Mouse (Mus musculus) CD8-positive naive resting alpha-beta T cell, adult 2 months (primary cell): ENCODE data around the gene Gatad2a.
A peak's percentile ranks its signal among the peaks of the same experiment; 100 is the strongest.
"Not testable (repeated sequence)": the region's sequence is repeated elsewhere in the genome, so short reads cannot be mapped to it uniquely, and the experiment has no call there.

Source experiments
- DNase-seq, 2 experiments: peaks; one replicate each; pipeline ENCODE4 v3.0.0; 2022; ENCODE audit warnings: low read depth in 2 of 2, low spot score in 2 of 2

Gene Gatad2a

DNA sequence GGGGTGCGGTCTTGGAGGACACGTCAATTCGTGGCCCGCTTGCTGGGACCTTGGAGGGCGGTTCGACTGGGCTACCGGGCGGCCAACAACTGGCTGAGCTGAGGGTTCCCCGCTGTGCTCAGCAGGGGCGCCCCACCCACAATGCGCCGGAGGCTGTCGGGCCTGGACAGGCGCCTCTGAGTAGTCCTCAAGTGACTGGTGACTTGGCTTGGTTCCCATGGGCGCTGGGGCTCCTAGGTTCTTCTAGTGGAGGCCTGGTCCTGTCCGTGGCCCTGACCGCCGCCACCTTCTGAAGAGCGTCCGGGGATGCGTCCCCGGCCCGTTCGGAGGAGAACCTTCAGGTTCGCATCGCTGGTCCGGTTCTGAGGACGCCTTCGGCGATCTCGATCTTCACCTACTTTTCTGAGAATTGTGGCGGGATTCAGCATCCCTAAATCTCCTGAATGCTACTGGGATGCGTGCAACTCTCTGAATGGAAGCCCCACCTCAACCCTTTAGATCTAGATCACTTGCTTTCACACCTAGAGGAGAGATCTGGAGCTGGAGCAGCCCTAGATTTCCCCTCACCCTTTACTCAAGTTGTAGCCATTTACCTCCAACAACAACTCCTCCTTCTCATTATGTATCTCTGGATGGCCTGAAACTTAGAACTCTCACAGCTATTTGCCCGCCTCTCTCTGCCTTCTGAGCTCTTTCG, 553 bp upstream of the Gatad2a start:
- DNase-seq: no peak

GRCm38 (mm10) chr8:69995422-69995775, 785 bp downstream of the Gatad2a start:
- no peak for DNase-seq

DNA sequence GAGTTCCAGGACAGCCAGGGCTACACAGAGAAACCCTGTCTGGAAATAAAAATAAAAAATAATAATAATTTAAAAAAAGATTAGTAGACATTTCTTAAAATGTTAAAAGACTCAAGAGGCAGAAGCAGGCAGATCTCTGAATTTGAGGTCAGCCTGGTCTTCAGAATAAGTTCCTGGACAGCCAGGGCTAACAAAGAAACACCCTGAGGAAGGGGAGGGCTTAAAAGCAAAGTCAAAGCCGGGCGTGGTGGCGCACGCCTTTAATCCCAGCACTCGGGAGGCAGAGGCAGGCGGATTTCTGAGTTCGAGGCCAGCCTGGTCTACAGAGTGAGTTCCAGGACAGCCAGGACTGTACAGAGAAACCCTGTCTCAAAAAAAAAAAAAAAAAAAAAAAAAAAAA, 7.2 kb downstream of the Gatad2a start:
- not testable (repeated sequence) for DNase-seq

GRCm38 (mm10) chr8:69987744-69988143, 8.4 kb downstream of the Gatad2a start:
- DNase-seq: no peak

GRCm38 (mm10) chr8:69984876-69985553, 11.2 kb downstream of the Gatad2a start:
- DNase-seq: no peak

GRCm38 (mm10) chr8:69978456-69978855, 17.7 kb downstream of the Gatad2a start:
- DNase-seq: no peak

DNA sequence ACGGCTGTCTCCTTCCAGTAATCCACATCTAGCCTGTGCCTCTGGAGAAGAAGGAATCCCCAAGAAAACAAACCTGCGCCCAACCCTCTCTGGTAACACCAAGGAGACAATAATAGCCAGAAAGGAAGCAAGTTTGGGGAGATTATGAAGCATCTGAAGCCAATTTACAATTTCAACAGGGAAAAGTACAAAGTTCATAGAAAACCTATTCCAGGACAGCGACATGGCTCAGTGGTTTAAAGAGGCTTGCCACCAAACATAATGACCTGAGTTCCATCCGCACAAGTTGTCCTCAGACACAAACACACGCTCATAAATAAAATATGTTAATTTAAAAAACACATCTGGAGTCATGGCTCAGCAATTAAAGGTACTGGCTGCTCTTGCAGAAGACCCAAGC, 21.4 kb downstream of the Gatad2a start:
- no peak for DNase-seq

DNA sequence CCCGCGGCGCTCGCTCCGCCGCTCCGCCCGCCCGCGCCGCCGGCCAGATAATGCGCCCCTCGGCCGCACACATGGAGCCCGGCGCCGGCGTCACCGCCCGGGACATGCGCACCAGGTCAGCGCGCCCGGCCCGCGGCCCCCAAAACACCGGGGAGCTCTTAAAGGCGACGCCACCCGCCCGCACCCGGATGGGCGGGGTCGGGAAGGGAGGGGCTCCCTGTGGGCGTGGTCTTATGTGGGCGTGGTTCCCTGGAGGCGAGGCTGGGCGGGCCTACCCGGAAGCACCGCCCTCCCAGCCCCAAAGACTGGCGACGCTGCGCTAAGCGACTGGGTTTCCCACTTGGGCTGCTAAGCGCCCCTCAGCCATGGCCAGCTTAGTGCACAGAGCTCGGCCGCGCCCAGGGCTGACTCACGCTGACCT, 22.0 kb downstream of the Gatad2a start:
- DNase-seq: peak; percentile 95 to 98

DNA sequence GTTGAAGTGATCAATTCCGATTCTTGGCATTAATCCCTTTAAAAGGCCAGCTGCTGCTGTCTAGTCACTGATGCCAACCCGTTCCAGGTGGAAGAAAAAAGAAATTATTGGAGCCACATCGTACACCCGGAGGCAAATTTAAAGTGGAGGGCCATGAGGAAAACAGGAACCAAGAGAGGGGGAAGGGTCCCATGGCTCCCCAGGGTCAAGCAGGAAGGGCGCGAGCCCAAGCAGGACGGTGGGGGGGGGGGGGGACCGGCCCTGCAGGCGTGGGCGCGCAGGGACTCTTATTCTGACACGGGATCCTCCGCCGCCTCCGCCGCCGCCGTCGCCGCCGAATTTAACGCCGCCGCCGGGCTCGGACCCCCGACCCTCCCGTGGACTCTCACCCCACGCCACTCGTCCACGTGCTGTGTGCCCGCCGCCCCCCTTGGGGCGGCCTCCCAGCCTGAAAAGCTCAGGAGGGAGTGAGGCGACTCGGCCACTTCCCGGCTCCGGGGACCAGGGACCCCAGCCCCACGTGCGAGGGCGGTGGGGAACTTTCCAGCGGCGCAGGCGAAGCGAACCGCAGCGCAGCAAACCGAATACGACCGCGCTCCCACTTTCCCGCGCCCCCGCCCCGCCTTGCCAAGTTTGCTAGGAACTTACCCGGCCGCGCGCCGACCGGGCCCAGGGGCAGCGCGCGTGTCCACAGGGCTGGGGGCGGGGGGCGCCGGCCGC, 22.6 kb downstream of the Gatad2a start:
- peak; percentile 13 to 28 for DNase-seq

GRCm38 (mm10) chr8:69973063-69973441, 23.1 kb downstream of the Gatad2a start:
- DNase-seq: no peak

- no peak for DNase-seq
Measured at GRCm38 (mm10) chr8:69970880-69971279, 25.3 kb downstream of the Gatad2a start.

DNA sequence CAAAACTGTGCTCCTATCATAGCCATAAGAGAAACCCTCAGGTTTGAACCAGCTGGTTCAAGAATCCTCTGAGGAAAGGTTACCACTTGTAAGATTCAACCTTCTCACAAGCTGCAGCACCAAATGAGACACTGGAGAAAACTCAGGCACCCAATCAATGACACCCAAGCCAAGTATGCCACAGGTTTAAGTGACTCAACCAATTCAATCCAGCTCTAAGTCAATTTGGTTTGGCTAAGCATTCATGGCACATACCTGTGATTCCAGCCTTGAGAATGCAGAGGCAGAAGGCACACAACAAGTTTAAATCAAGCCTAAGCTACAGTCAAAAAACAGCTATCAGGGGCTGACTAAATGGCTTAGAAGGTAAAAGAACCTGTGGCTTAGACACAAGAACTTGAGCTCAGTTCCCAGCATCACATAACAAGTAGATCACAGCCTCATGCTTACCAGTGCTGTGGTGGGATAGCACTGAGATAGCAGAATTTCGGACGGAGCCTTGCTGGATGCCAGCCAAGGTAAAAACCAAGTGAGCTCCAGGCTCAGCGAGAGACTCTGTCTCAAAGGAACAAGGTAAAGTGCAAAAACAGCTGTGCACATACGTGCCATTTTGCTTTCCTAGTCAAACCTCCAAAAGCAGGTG, 28.8 kb downstream of the Gatad2a start:
- DNase-seq: no peak

- DNase-seq: no peak
Measured at GRCm38 (mm10) chr8:69959241-69959640, 36.9 kb downstream of the Gatad2a start.

DNA sequence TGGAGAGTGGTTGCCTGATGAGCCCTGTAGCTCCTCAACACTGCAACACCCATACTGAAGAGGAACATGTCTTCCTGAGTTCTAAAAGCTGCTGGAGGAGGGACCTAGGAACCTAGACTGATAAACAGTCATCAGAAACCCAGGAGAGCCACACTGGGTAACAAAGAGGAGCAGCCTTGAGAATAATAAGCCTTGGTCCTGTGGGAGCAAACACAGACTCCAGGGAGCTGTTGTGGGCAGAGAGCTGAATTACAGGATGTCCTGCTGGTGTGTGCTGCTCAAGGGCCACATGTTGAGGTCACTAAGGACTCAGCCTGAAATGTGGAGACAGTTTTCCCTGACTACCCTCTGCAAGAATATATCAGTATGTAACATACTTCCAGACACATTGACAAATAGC, 38.3 kb downstream of the Gatad2a start:
- DNase-seq: no peak

GRCm38 (mm10) chr8:69957419-69957818, 38.8 kb downstream of the Gatad2a start:
- no peak for DNase-seq

DNA sequence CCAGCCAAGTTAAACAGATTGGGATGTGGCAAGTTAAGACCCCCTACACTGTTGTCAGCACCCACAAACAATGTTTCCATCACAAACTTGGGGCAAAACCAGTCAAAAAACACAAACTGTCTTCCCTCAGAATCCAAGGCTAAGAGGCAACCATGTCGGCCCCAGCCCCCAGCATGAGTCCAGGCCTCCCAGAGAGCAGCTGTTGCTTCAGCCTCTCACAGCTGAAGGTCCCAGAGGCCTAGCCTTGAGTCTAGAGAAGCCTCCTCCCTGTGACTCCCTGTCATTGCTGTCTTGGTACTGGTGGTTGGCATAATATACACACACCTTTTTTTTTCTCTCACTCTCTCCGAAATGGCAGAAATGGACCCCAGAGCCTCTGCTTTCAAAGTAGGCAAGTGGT, 39.5 kb downstream of the Gatad2a start:
- no peak for DNase-seq

- no peak for DNase-seq
Measured at GRCm38 (mm10) chr8:69954642-69955041, 41.5 kb downstream of the Gatad2a start.

GRCm38 (mm10) chr8:69954213-69954612, 42.0 kb downstream of the Gatad2a start:
- no peak for DNase-seq

GRCm38 (mm10) chr8:69950300-69950699, 45.9 kb downstream of the Gatad2a start:
- no peak for DNase-seq

GRCm38 (mm10) chr8:69942495-69942894, 53.7 kb downstream of the Gatad2a start:
- not testable (repeated sequence) for DNase-seq

- peak; percentile 28 to 31 for DNase-seq
Measured at GRCm38 (mm10) chr8:69940386-69940785, 55.8 kb downstream of the Gatad2a start.

DNA sequence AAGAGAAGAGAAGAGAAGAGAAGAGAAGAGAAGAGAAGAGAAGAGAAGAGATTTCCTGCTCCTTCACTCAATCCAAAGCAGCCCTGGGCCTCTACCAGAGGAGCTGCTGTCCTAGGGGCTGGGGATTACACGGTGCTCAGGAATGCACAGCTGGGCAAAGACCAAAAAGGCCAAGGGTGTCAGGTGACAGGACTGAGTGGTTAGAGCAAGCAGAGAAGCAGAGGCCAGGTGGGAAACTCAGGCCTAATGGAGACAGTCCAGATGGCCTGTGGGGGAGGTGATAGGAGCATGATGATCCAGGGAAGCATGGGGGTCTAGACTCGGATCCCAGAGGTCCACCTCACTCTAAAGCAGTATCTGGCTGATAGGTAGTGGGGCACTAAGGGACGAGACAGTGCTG, 56.6 kb downstream of the Gatad2a start:
- no peak for DNase-seq
